Mouse (Mus musculus): Measurements from ENCODE around the gene Dkk2. TPM values are rescaled to one million over a fixed set of nuclear protein-coding genes. Genes with fewer than 3 reads are reported as not detected.
"Not testable (repeated sequence)": the region's sequence is repeated elsewhere in the genome, so short reads cannot be mapped to it uniquely, and the experiment has no call there.

Dkk2 gene
- polyA plus RNA-seq (2012; ENCODE audit: insufficient read depth, low replicate concordance), result 0.03 TPM in 1 of 2 replicates, not detected in the other

- peak within 1 kb of the TSS; percentile 85 for H3K4me3 ChIP-seq (replicated peaks)
Observed at GRCm38 (mm10) chr3:132085112-132085822, at the start of gene Dkk2. Dkk2 (plus strand) TSS chr3:132085292.

GRCm38 (mm10) chr3:132036704-132037103 lies 48.4 kb upstream of the Dkk2 start:
- Histone ChIP-seq H3K9me3 (no peaks in the 10 kb centered on the region), H3K27me3 (replicated peaks) (no peaks in the 10 kb centered on the region), H3K36me3 (replicated peaks; ENCODE audit: low read length) (no peaks in the 10 kb centered on the region), H3K4me3 (replicated peaks) (no peak overlapping the region), H3K4me1 (peaks cover 12% of the 10 kb centered on the region; the same call in 1 of the 2 replicates)
- TF ChIP-seq GATA1 (IDR thresholded peaks at IDR 0.05; ENCODE audit: borderline replicate concordance, low read length) (no peak), FLI1 (IDR thresholded peaks at IDR 0.05; ENCODE audit: low read length) (no peak)

More at GRCm38 (mm10) chr3:132085112-132085822, at the start of gene Dkk2:
- no peak for TF ChIP-seq GATA1 (IDR thresholded peaks at IDR 0.05; ENCODE audit: borderline replicate concordance, low read length)
- no peak for TF ChIP-seq FLI1 (IDR thresholded peaks at IDR 0.05; ENCODE audit: low read length)
- Histone ChIP-seq H3K9me3 (no peaks in the 10 kb centered on the region), H3K36me3 (replicated peaks; ENCODE audit: low read length) (no peaks in the 10 kb centered on the region), H3K27me3 (replicated peaks) (peaks cover 35% of the 10 kb centered on the region), H3K4me1 (peaks cover 21% of the 10 kb centered on the region; the same call in 1 of the 2 replicates)

GRCm38 (mm10) chr3:132037670-132038069 lies 47.4 kb upstream of the Dkk2 start:
- no peaks in the 10 kb centered on the region for H3K27me3 ChIP-seq (replicated peaks)
- no peaks in the 10 kb centered on the region for H3K36me3 ChIP-seq (replicated peaks; ENCODE audit: low read length)
- peak overlapping the region; percentile 62 for H3K4me3 ChIP-seq (replicated peaks)
- no peaks in the 10 kb centered on the region for H3K9me3 ChIP-seq
- H3K4me1 ChIP-seq, result peaks cover 12% of the 10 kb centered on the region; the same call in 1 of the 2 replicates
- no peak for TF ChIP-seq GATA1 (IDR thresholded peaks at IDR 0.05; ENCODE audit: borderline replicate concordance, low read length)
- TF ChIP-seq FLI1 (IDR thresholded peaks at IDR 0.05; ENCODE audit: low read length), result no peak

DNA sequence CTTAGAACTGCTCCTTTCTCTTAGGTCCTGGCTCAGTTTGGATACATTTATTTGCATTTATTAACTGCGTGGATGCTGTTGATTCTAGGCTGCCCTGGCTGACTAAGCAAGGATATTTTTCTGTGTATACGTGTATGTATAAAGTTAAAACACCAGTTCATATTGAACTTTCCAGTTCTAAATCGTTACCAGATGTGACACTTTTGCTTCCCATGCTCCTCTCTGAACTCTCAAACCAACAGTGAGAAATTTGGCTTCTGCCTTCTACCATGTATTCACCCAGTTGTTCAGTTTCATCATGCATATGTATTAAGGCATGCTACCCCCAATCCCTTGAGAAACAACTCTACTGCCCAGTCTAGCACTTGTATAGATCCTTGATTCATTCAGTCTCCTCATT lies 45.0 kb upstream of the Dkk2 start:
- Histone ChIP-seq H3K4me1 (peaks cover 12% of the 10 kb centered on the region; the same call in 1 of the 2 replicates), H3K36me3 (replicated peaks; ENCODE audit: low read length) (no peaks in the 10 kb centered on the region), H3K9me3 (no peaks in the 10 kb centered on the region), H3K4me3 (replicated peaks) (no peak overlapping the region), H3K27me3 (replicated peaks) (no peaks in the 10 kb centered on the region)
- no peak for TF ChIP-seq FLI1 (IDR thresholded peaks at IDR 0.05; ENCODE audit: low read length)
- TF ChIP-seq GATA1 (IDR thresholded peaks at IDR 0.05; ENCODE audit: borderline replicate concordance, low read length), result no peak

DNA sequence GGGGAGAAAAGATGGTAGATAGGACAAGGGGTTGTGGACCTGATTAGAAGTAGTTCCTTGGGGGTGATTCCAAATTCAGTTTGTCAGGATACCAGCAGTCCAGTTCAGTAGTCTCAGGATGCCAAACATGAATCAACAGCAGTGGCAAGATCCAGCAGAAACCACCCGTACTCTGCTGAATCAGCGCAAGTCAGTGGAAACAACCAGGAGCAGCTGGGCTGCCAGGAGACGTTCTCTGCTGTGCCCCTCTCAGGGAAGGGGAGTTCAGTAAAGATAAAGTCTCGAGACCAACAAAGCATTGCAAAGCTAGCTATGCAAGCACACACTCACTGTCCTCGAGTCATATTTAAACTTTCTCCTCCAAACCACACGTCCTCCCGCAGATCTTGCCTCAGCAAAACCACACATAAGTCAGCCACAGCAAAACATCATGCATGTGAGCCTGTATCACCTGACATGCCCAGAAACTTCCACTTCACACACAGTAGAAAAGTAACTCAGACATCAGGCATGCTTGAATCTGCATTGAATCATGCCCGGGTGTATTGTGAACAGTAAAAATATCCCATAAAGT lies 34.1 kb upstream of the Dkk2 start:
- no peaks in the 10 kb centered on the region for H3K27me3 ChIP-seq (replicated peaks)
- no peaks in the 10 kb centered on the region for H3K4me1 ChIP-seq
- peaks cover 12% of the 10 kb centered on the region for H3K9me3 ChIP-seq
- TF ChIP-seq GATA1 (IDR thresholded peaks at IDR 0.05; ENCODE audit: borderline replicate concordance, low read length) (no peak), FLI1 (IDR thresholded peaks at IDR 0.05; ENCODE audit: low read length) (no peak)
- H3K4me3 ChIP-seq (replicated peaks), result no peak overlapping the region
- H3K36me3 ChIP-seq (replicated peaks; ENCODE audit: low read length), result no peaks in the 10 kb centered on the region

DNA sequence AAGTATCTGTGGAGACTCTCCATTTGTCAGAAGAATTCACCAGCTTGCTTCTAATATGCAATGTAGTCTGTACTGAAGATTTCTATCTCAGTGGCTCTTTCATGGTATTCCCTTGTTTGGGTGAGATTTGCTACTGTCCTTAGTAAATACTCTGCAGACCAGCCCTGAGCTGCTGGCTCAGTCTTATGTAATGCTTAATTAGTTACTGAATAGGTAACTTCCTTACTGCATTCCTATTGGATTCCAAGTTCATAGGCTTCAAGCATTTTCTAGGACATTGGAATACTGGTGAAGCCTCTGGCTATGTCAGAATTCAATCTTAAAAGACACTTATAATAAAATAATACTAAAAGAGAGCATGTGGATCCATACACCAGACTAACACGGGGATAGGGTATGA lies 22.3 kb upstream of the Dkk2 start:
- not testable (repeated sequence) for H3K4me3 ChIP-seq (replicated peaks); H3K4me1 ChIP-seq; H3K36me3 ChIP-seq (replicated peaks; ENCODE audit: low read length); H3K9me3 ChIP-seq; H3K27me3 ChIP-seq (replicated peaks)

DNA sequence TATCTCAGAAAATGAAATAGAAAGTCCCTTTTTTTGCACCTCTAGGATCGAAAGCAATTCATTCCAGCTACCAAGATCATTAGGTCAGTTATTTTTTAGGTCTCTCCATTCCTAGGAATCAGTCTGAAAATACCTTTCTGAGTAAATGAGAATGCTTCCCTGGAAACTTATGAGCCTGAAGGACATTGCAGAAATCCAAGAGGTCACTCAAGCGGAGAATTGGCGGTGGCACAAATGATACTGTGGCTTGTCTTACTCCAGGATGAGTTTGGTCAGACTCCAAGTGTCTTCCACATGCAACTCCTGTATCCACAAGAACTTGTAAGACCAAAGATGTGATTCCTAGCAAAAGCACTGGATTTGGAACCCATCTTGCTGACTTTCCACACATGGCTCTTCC lies 21.7 kb upstream of the Dkk2 start:
- H3K4me3 ChIP-seq (replicated peaks), result no peak overlapping the region
- TF ChIP-seq FLI1 (IDR thresholded peaks at IDR 0.05; ENCODE audit: low read length), result no peak
- TF ChIP-seq GATA1 (IDR thresholded peaks at IDR 0.05; ENCODE audit: borderline replicate concordance, low read length), result no peak
- H3K36me3 ChIP-seq (replicated peaks; ENCODE audit: low read length), result no peaks in the 10 kb centered on the region
- H3K4me1 ChIP-seq, result no peaks in the 10 kb centered on the region
- no peaks in the 10 kb centered on the region for H3K27me3 ChIP-seq (replicated peaks)
- H3K9me3 ChIP-seq, result no peaks in the 10 kb centered on the region

DNA sequence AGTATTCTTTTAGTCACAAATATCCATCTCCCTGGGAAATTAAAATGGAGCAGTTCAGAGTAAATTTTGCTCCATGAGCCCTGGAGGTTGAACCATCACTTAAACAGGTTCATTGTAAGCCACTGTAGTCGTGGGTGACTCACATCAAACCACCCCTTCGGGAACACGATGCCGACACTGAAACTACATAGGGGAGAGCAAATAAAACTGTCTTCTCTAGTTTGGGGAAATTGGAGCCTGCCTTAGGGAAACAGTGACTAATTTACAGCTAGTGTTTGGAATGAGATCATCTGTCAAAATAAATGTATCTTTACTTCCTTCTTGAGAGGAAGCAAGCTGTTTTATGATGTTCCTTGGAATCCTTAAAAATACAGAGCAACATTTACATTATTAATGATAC lies 21.1 kb upstream of the Dkk2 start:
- H3K4me1 ChIP-seq, result no peaks in the 10 kb centered on the region
- H3K4me3 ChIP-seq (replicated peaks), result no peak overlapping the region
- no peaks in the 10 kb centered on the region for H3K36me3 ChIP-seq (replicated peaks; ENCODE audit: low read length)
- no peaks in the 10 kb centered on the region for H3K27me3 ChIP-seq (replicated peaks)
- H3K9me3 ChIP-seq, result no peaks in the 10 kb centered on the region
- TF ChIP-seq GATA1 (IDR thresholded peaks at IDR 0.05; ENCODE audit: borderline replicate concordance, low read length) (no peak), FLI1 (IDR thresholded peaks at IDR 0.05; ENCODE audit: low read length) (no peak)

DNA sequence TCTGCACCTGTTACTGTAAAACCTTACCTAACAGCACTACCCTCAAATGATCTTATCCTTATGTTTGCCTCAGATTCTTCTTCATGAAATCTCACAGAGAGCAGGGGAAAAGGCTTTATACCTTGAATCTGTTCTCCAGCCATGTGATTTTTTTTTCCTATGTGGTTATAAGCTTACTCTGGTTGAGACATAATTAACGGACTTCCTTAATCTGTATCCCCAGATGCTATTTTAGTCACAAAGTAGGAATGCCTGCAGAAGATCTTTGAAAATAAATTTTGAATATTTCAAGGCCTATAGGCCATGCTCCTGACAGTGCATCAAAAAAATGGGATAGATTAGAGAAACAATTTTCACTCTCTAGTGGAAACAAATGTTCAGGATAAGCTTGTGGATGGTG lies 20.2 kb upstream of the Dkk2 start:
- no peak overlapping the region for H3K4me3 ChIP-seq (replicated peaks)
- no peaks in the 10 kb centered on the region for H3K9me3 ChIP-seq
- no peaks in the 10 kb centered on the region for H3K27me3 ChIP-seq (replicated peaks)
- no peaks in the 10 kb centered on the region for H3K36me3 ChIP-seq (replicated peaks; ENCODE audit: low read length)
- no peaks in the 10 kb centered on the region for H3K4me1 ChIP-seq
- TF ChIP-seq GATA1 (IDR thresholded peaks at IDR 0.05; ENCODE audit: borderline replicate concordance, low read length) (no peak), FLI1 (IDR thresholded peaks at IDR 0.05; ENCODE audit: low read length) (no peak)

DNA sequence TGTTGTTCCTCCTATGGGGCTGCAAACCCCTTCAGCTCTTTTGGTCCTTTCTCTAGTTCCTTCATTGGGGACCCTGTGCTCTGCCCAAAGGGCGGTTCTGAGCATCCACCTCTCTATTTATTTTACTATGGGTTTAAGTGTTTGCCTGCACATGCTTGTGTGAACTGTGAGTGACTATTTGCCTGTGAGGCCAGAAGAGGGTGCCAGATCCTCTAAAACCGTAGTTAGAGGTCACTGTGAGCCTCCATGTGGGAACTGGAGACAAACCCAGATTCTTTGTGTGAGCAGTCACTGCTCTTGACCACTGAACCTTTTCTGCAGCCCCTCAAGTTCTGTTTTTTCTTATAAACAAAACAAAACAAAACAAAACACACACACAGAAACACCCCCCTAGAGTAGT lies 14.1 kb upstream of the Dkk2 start:
- no peak for TF ChIP-seq GATA1 (IDR thresholded peaks at IDR 0.05; ENCODE audit: borderline replicate concordance, low read length)
- TF ChIP-seq FLI1 (IDR thresholded peaks at IDR 0.05; ENCODE audit: low read length), result no peak
- Histone ChIP-seq H3K27me3 (replicated peaks) (no peaks in the 10 kb centered on the region), H3K36me3 (replicated peaks; ENCODE audit: low read length) (no peaks in the 10 kb centered on the region), H3K4me3 (replicated peaks) (no peak overlapping the region), H3K4me1 (no peaks in the 10 kb centered on the region), H3K9me3 (no peaks in the 10 kb centered on the region)

Data from megakaryocyte, embryonic 14.5 days (primary cell).